Mouse (Mus musculus) telencephalon, adult 2 months (tissue): Measurements from ENCODE around the gene Szt2.

Source experiments
- DNase-seq: peaks from one replicate; pipeline ENCODE4 v3.0.0-alpha.2; 2011; ENCODE audit warnings: low read depth, low spot score

Szt2 gene

DNA sequence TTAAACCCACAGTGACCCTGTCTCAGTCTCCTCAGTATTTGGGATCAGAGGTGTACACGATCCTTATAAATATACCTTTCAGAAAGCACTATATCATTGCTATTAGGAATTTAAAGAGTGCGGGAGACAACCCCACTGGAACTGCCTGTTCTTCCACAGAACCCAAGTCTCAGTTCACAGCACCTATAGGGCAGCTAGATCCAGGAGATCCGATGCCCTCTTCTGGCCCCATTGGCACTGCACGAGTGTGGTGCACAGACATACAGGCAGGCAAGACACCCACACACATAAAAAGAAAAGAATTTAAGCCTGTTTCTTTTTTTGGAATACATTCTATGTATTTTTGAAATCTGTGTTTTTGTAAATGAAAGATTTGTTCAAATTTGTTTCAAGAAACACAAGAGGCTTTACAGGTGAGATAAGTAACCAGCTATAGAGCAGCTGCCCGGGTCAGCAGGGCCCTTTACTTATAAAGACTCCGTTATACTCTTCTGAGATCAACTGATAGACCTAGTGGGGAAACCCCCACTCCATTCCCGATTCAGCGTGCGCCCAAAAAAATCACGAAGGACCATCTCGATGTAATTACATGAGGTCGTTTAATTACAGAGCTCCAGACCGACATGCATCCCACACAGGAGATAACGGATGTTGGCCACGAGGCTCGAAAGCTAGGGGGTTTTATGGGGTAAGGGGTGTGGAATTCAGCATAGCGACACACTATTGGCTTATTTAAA lies 50.7 kb downstream of the Szt2 start:
- DNase-seq, result no peak

- DNase-seq, result no peak
Measured at GRCm38 (mm10) chr4:118357504-118357903, 51.6 kb downstream of the Szt2 start.

GRCm38 (mm10) chr4:118356738-118357137 lies 52.3 kb downstream of the Szt2 start:
- DNase-seq, result no peak

DNA sequence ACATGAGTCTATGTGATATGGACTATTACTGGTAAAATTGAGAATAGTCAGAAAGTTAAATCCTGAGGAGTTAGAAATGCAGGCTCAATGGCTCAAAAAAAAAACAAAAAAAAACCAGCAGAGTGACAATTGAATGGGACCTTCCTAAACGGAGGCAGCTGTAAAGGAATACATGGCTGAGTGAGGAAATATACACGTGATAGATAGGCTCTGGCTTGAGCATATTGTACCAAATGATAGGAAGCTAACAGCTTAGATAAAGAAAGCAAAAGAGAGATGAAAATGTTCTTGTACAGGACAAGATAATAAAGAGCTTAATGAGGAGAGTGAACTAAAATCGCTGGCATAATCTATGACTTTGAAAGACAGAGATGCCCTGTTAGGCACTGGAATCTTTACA lies 54.8 kb downstream of the Szt2 start:
- no peak for DNase-seq

- DNase-seq, result no peak
Measured at GRCm38 (mm10) chr4:118353689-118354088, 55.4 kb downstream of the Szt2 start.

DNA sequence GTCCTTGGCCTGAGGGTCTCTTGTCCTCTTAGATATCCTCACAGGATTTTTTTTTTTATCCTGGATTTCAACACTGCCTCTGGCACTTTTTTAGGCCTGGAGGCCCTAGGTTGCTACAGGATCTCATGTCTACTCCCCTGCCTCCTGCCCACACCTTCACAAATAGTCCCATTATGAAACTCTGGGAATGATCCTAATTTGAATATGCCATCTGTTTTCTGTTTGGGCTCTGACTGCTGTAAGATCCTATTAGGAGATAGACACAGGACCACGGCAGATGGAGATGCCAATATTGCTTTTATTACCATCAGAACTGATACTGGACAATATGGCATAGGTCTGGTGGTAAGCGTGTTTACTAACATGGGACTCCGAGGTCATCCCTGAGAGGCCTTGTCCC lies 57.2 kb downstream of the Szt2 start:
- DNase-seq, result peak; percentile 58

- no peak for DNase-seq
Measured at GRCm38 (mm10) chr4:118350864-118351263, 58.2 kb downstream of the Szt2 start.

GRCm38 (mm10) chr4:118347529-118348309 lies 61.4 kb downstream of the Szt2 start:
- DNase-seq, result no peak

DNA sequence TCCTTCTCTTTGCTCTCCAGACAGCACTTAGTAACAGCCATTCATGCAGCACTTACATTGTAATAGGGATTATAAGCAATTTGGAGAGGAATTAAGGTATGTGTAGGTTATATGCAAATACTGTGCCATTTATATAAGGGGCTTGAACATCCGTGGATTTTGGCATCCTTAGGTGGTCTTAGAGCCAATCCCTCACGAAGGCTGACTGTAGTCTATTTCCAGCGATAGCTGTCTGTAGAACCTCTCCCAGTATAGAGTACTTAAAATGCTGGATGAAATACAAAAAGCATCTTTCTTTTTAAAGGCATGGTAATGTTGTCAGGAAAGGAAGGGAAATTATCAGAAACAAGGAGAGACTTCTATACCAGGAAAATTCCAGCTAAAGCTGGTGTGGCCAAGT lies 67.6 kb downstream of the Szt2 start:
- DNase-seq, result no peak

DNA sequence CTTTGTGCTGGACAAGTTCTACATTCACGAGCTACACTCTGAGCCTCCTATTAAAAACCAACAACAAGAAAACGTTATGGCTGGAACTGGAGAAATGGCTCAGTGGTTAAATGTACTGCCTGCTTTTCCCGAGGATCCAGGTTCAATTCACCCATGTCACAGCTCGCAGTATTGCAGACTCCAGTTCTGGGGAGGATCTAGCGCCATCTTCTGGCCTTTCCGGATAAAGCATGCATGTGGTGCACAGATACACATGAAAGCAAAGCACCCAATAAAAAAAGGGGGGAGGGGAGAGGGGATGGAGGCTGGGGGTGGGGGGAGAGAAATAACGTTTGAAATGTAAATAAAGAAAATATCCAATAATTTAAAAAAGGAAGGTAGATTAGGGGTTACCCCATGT lies 72.4 kb downstream of the Szt2 start:
- DNase-seq, result no peak

DNA sequence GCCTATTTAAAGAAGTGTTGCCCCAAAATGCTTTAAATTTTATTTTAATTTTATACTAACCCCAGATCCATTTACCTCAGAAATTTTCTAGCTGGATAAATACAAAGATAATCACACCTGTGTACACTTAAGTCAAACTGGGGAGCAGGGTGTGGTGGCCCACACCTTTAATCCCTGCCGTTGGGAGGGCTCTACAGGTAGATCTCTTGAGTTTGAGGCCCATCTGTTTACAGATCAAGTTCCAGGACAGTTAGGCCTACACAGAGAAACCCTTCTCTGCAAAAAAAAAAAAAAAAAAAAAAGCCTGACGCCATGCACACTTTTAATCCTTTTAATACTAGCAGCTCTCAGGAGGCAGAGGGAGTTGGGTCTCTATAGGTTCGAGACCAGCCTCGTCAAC lies 73.1 kb downstream of the Szt2 start:
- DNase-seq, result no peak

DNA sequence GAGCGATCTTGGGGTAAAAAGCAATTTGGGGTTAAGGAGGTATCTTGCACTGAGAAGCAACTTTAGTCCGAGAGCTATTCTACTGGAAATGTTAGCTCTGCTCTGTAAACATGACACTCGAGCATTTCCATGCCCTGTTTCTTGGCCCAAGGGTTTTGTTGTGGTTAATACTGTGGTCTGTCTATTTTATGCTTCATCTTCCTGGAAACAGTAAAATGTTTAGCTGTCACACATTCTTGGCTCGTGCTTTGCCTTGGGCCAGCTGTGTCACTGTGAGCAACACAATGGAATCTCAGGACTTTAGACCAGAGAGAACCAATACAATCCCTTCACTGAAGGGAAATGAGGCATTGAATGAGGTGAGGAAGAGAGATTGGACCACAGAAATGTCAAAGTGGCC lies 77.3 kb downstream of the Szt2 start:
- no peak for DNase-seq

GRCm38 (mm10) chr4:118326476-118326875 lies 82.6 kb downstream of the Szt2 start:
- no peak for DNase-seq

DNA sequence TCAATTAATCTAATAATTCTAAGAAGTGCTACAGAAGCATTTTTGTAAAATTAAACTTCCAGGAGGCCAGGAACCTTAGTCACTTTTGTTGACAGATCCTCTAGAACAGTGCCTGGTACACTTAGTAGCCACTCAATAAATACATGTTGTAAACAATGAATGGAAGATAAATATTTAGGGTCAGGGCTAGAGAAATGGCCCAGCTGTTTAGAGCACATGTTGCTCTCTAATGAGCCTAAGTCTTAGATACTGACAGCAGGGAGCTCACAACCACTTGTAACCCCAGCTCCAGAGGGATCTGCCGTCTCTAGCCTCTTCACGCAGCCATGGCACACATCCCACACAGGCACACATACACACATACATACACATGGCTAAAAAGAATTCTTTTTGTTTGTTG lies 88.4 kb downstream of the Szt2 start:
- no peak for DNase-seq

- no peak for DNase-seq
Measured at GRCm38 (mm10) chr4:118319706-118320344, 89.2 kb downstream of the Szt2 start.

DNA sequence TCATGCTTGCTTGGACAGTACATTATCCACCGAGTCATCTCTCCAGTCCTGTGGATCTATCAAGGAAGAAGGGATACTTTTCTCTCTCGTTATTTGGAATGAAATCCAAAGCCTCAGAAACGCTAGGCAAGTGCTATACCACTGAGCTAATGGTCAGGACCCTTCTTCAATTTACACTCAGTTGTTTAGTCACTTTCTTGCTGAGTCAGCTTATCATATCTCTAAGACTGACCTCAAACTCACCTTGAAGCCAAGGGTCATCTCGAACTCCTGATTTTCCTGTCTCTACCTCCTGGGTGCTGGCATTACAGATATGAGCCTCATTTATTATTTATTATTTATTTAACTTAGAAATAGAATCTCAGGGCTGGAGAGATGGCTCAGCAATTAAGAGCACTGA lies 92.4 kb downstream of the Szt2 start:
- no peak for DNase-seq

DNA sequence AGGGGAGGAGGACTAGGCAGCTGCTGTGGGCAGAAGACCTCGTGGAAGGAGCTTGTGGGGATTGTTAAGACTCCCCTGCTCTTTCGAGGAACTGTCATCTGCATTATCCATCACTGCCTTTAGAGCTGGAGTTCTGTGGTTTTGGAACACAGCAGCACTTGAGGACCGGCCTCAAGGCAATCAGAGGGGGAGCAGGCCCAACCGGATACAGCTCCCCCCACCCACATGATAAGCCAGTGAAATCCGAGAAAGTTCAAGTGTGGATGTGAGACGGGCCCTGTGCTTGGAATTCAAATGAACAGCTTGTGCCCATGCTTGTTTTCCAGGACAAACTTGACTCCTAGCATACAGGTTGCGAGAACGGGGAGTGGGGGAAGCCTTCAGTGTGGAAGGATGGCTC lies 93.8 kb downstream of the Szt2 start:
- no peak for DNase-seq
